Mouse (Mus musculus): ENCODE results near the gene Cep170b. TPM values are rescaled to one million over a fixed set of nuclear protein-coding genes. Genes with fewer than 3 reads are reported as not detected.

The Cep170b gene
- polyA plus RNA-seq, 1 experiment from 2014 or later, result 23.1 TPM

- Histone ChIP-seq H3K4me2 (peak overlapping the region; percentile 55), H3K36me3 (ENCODE audit: insufficient read depth) (no peaks in the 10 kb centered on the region), H3K4me3 (ENCODE audit: low read depth, low read length) (peak overlapping the region; percentile 8; the same call in 1 of the 2 replicates), H3K27ac (ENCODE audit: low read depth) (no peak overlapping the region), H3K9ac (no peak overlapping the region), H3K9me3 (ENCODE audit: low read depth, low read length) (no peaks in the 10 kb centered on the region), H3K27me3 (ENCODE audit: insufficient read depth, low read length) (peaks cover 10% of the 10 kb centered on the region; the same call in 1 of the 2 replicates), H3K4me1 (ENCODE audit: insufficient read depth) (no peaks in the 10 kb centered on the region; the same call in 1 of the 2 replicates)
- 10% methylated on average over 32 of the region's 32 CpGs for WGBS
- DNase-seq, result peak; percentile 92
- ATAC-seq (ENCODE audit: insufficient read depth), result peak; percentile 85
- TF ChIP-seq CTCF (IDR thresholded peaks at IDR 0.05; ENCODE audit: low read depth), result peak; percentile 100
Measured at GRCm38 (mm10) chr12:112706704-112707572, 13.3 kb upstream of the Cep170b start.

DNA sequence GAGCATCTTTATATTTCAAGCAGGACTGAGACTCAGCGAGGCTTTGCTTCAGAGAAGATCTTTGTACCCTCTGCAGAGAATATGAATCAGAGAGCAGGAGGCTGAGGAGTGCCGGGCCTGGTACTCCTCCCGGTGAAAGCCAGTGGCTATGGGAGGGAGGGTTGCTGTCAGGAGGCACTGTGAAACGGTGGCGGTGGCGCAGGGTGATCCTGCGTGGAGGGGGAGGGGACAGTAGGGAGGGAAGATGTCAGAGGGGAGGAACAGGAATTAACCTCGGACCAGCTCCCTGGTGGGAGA, 12.7 kb upstream of the Cep170b start:
- 19% methylated on average over 8 of the region's 8 CpGs for WGBS
- no peak for TF ChIP-seq CTCF (IDR thresholded peaks at IDR 0.05; ENCODE audit: low read depth)
- H3K36me3 ChIP-seq (ENCODE audit: insufficient read depth), result no peaks in the 10 kb centered on the region
- no peak for ATAC-seq (ENCODE audit: insufficient read depth)
- H3K27ac ChIP-seq (ENCODE audit: low read depth), result no peak overlapping the region
- H3K27me3 ChIP-seq (ENCODE audit: insufficient read depth, low read length), result peaks cover 10% of the 10 kb centered on the region; the same call in 1 of the 2 replicates
- no peak overlapping the region for H3K4me3 ChIP-seq (ENCODE audit: low read depth, low read length)
- no peak overlapping the region; the same call in 1 of the 2 replicates for H3K9ac ChIP-seq
- H3K4me1 ChIP-seq (ENCODE audit: insufficient read depth), result no peaks in the 10 kb centered on the region; the same call in 1 of the 2 replicates
- H3K9me3 ChIP-seq (ENCODE audit: low read depth, low read length), result no peaks in the 10 kb centered on the region
- no peak for DNase-seq
- peak overlapping the region; percentile 55 for H3K4me2 ChIP-seq

DNA sequence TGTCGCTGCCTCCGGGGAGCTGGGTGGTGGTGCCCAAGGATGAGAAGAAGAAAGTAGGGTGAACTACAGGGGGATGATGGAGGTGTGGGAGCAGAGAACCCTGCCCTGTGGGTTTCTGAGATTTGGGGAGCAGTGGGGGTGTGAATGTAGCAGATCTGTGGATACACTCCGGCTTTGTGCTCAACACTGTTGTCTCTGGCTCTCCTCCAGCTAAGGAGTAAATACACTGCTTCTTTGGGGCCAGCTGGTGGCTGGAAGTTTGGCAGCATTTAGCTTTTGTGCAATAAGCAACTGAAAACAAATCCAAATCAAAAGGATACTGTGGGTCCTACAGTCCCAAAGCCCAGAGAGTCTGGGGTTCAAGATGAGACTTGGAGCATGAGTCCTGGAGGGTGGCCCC, 6.3 kb upstream of the Cep170b start:
- Histone ChIP-seq H3K4me1 (ENCODE audit: insufficient read depth) (no peaks in the 10 kb centered on the region), H3K9ac (no peak overlapping the region), H3K4me3 (ENCODE audit: low read depth, low read length) (no peak overlapping the region), H3K36me3 (ENCODE audit: insufficient read depth) (no peaks in the 10 kb centered on the region), H3K4me2 (no peak overlapping the region), H3K27ac (ENCODE audit: low read depth) (no peak overlapping the region), H3K27me3 (ENCODE audit: insufficient read depth, low read length) (no peaks in the 10 kb centered on the region), H3K9me3 (ENCODE audit: low read depth, low read length) (no peaks in the 10 kb centered on the region)
- peak; percentile 86 for DNase-seq
- 58% methylated on average over 3 of the region's 3 CpGs for WGBS
- no peak for TF ChIP-seq CTCF (IDR thresholded peaks at IDR 0.05; ENCODE audit: low read depth)
- ATAC-seq (ENCODE audit: insufficient read depth), result peak; percentile 44

DNA sequence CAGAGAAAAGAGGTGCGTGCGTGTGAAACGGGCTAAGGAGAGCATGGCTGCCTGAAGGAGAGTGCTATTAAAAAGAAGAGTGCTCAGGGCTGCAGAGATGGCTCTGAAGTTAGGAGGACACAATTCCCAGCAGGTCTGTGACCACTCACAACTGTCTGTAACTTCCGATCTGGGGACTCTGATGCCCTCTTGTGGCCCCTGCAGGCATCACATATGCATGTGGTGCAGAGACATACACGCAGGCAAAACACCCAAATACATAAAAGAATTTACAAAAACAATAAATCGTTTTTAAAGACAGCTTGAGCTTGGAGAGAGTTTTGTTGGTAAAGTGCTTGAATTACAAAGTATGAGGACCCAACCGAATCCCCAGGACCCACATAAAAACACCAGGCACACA, 3.1 kb upstream of the Cep170b start:
- TF ChIP-seq CTCF (IDR thresholded peaks at IDR 0.05; ENCODE audit: low read depth), result peak; percentile 74
- Histone ChIP-seq H3K4me1 (ENCODE audit: insufficient read depth) (no peaks in the 10 kb centered on the region), H3K4me3 (ENCODE audit: low read depth, low read length) (no peak overlapping the region), H3K4me2 (no peak overlapping the region), H3K36me3 (ENCODE audit: insufficient read depth) (no peaks in the 10 kb centered on the region), H3K27me3 (ENCODE audit: insufficient read depth, low read length) (peaks cover 11% of the 10 kb centered on the region; the same call in 1 of the 2 replicates), H3K9me3 (ENCODE audit: low read depth, low read length) (no peaks in the 10 kb centered on the region), H3K27ac (ENCODE audit: low read depth) (no peak overlapping the region), H3K9ac (no peak overlapping the region)
- peak; percentile 77 for DNase-seq
- no peak for ATAC-seq (ENCODE audit: insufficient read depth)
- WGBS, result 28% methylated on average over 7 of the region's 7 CpGs

DNA sequence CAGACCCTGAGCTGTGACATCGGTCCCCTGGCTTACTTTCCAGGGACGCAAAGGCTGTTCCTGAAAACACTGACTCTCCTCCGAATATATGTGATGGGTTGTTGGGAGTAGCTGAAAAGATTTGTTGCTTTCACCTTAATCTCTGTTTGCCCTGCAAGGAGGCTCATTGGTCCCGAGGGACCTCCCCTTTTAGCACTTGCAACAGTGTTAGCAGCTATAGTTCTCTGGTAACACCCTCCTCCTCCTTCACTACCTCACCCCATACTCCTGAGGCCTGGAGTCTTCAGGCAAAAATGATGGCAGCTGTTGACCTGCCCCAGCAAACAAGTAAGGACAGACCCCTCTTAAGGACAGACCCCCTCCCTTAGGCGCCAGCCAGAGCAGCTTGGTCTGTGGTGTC, 1.3 kb upstream of the Cep170b start:
- Histone ChIP-seq H3K4me1 (ENCODE audit: insufficient read depth) (no peaks in the 10 kb centered on the region), H3K4me2 (no peak overlapping the region), H3K4me3 (ENCODE audit: low read depth, low read length) (no peak overlapping the region), H3K9me3 (ENCODE audit: low read depth, low read length) (no peaks in the 10 kb centered on the region), H3K9ac (no peak overlapping the region), H3K36me3 (ENCODE audit: insufficient read depth) (no peaks in the 10 kb centered on the region), H3K27ac (ENCODE audit: low read depth) (no peak overlapping the region), H3K27me3 (ENCODE audit: insufficient read depth, low read length) (peaks cover 15% of the 10 kb centered on the region; the same call in 1 of the 2 replicates)
- TF ChIP-seq CTCF (IDR thresholded peaks at IDR 0.05; ENCODE audit: low read depth), result no peak
- DNase-seq (no peak), ATAC-seq (ENCODE audit: insufficient read depth) (no peak)
- WGBS, result 39% methylated on average over 5 of the region's 5 CpGs

DNA sequence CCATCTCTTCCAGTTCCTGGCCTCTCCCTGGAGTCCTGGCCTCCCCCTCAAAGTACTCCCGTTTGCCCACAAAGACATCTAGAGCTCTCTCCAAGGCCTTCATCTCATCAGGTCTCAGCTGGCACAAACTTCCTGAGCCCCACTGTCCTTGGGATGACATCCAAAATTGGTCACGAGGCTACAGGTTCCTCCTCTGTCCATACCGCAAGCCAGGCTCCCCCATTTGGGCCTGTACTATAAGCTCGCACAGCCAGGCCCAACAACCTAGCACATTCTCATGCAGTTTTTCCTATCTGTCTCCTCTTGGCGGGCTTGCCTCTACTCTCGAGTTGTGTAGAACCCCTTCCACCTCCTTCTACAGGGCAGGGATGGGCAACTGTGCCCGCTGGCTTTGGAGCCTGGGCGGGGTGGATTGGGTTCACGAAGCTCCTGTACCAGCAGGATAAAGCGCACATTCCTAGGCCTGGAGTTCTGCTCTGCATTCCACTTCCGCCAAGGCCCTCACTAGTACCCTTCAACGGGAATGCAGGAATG, 702 bp downstream of the Cep170b start:
- H3K4me2 ChIP-seq, result peak overlapping the region; percentile 98
- H3K4me1 ChIP-seq (ENCODE audit: insufficient read depth), result no peaks in the 10 kb centered on the region
- TF ChIP-seq CTCF (IDR thresholded peaks at IDR 0.05; ENCODE audit: low read depth), result no peak
- peak overlapping the region; percentile 75 for H3K4me3 ChIP-seq (ENCODE audit: low read depth, low read length)
- H3K36me3 ChIP-seq (ENCODE audit: insufficient read depth), result peaks cover 9% of the 10 kb centered on the region; the same call in 1 of the 2 replicates
- peak overlapping the region; percentile 40 for H3K9ac ChIP-seq
- DNase-seq, result no peak
- H3K9me3 ChIP-seq (ENCODE audit: low read depth, low read length), result no peaks in the 10 kb centered on the region
- ATAC-seq (ENCODE audit: insufficient read depth), result no peak
- 44% methylated on average over 12 of the region's 12 CpGs for whole genome bisulfite sequencing
- H3K27ac ChIP-seq (ENCODE audit: low read depth), result peak overlapping the region; percentile 90
- peaks cover 15% of the 10 kb centered on the region; the same call in 1 of the 2 replicates for H3K27me3 ChIP-seq (ENCODE audit: insufficient read depth, low read length)

Measured in lung, embryonic 14.5 days (tissue).